Mouse (Mus musculus): Measurements from ENCODE around the gene Ccdc141.

DNA sequence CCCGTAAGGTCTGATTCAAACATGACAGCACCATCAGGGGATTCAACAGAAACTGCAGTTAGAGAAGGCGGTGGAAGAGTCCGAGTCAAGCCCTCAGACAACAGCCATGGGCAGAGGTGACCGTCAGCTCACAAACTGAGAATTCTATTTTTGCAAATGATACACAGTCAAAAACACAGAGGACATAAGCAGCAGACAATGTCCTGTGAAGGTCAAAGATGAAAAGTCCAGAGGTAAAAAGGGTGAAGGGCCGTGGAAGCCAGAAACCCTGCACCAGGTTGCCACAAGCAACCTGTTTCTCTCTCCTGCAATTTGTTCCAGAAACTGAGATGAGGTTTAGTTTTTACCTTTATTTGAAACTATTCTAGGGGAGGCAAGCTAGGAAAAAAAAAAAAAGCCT is 57.4 kb downstream of the Ccdc141 start:
- no peak for TF ChIP-seq CTCF (IDR thresholded peaks at IDR 0.05; ENCODE audit: borderline replicate concordance, insufficient read depth, low read length)
- no peak for TF ChIP-seq POLR2A (IDR thresholded peaks at IDR 0.05; ENCODE audit: low read depth, low read length)
